Mouse (Mus musculus): ENCODE measurements at regions not wholly inside any gene's neighbourhood (a gene's known extent, or its start where the extent isn't known, plus 50 kb on each side); places are given as distances from the start of the nearest gene placed in this dataset.
"Not testable (repeated sequence)": the region's sequence is repeated elsewhere in the genome, so short reads cannot be mapped to it uniquely, and the experiment has no call there.

DNA sequence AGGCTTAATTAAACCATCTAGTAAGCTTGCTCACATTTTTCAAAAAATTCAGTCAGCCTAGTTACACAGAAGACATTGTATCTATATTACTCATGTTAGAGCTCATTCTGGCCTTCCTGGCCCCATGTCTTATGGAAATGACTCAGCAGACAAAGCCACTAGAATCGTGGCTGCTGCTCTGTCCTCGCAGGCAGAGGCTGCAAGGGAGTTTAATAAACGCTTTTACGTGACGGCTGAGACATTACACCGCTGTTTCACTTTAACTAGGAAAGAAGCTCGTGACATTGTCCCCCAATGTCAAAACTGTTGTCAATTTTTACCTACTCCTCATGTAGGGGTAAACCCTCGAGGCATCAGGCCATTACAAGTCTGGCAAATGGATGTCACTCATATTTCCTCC, 132.5 kb upstream of the Tacstd2 start:
- not testable (repeated sequence) for TF ChIP-seq CTCF (IDR thresholded peaks at IDR 0.05; ENCODE audit: borderline replicate concordance, insufficient read depth, low read depth, low read length); POLR2A (IDR thresholded peaks at IDR 0.05; ENCODE audit: borderline replicate concordance, insufficient read depth, low read length)
